8 mouse cellular contexts compared by ENCODE assay signal in the genomic region with DNA sequence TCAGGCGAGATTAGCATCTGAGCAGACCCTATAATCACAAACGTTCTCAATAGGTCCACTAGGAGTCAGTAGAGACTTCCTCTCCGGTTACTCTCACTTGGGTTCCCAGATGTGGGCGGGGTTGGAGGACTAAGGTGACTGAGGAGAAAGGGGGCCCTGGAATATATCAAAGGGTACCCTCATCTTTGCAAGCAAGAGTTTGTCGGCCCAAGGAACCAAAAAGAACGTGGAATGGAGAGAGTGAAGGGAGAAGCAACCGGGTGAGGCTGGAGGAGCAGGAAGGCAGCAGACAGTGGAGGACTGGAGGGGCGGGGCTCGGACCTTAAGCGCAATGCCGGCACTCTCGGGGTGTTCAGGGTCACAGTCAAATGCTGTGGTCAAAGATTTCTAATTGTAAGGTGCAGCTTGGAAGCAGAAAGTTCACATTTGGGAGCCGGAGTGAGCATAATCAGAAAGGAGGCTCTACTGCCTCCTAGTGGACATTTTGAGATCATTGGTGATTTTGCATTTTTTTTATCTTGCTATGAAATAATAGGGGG.
A peak's percentile ranks its signal among the peaks of the same experiment; 100 is the strongest.
DNase-seq lines count a peak whose midpoint lies in the region; ATAC-seq and TF ChIP-seq lines count a peak whose summit lies in the region.

No protein-coding gene starts in this region.

- H3K9me3 ChIP-seq in embryonic facial prominence, embryonic 15.5 days (replicated peaks) = no peaks in the 10 kb centered on the region
- H3K9me3 ChIP-seq in heart, embryonic 13.5 days = no peaks in the 10 kb centered on the region
- H3K9me3 ChIP-seq in kidney, embryonic 16.5 days (ENCODE audit: low read length) = no peaks in the 10 kb centered on the region
- no peaks in the 10 kb centered on the region for H3K9me3 ChIP-seq in liver, embryonic 11.5 days (ENCODE audit: control insufficient read depth, low read length)

- H3K9ac ChIP-seq in embryonic facial prominence, embryonic 15.5 days = peak overlapping the region; percentile 44
- peak overlapping the region; percentile 80 for H3K9ac ChIP-seq in heart, embryonic 13.5 days
- H3K9ac ChIP-seq in kidney, embryonic 16.5 days (replicated peaks; ENCODE audit: low read length) = peak overlapping the region; percentile 48
- peak overlapping the region; percentile 8; the same call in 1 of the 2 replicates for H3K9ac ChIP-seq in liver, embryonic 11.5 days (ENCODE audit: low read depth, low read length)

- DNase-seq in liver, embryonic 11.5 days (ENCODE audit: low spot score) = peak; percentile 58
- peak; percentile 57 to 75 for DNase-seq in spleen, postnatal 4 days (ENCODE audit: low spot score in 2 of 2)

- peak; percentile 80; the same call in 1 of the 2 replicates for ATAC-seq in embryonic facial prominence, embryonic 15.5 days (ENCODE audit: insufficient number of reproducible peaks, low FRiP score, low TSS enrichment, low read depth)
- ATAC-seq in heart, embryonic 13.5 days (ENCODE audit: extremely low read depth, insufficient number of reproducible peaks, low FRiP score, low TSS enrichment) = no peak
- peak; percentile 81 for ATAC-seq in kidney, embryonic 16.5 days (ENCODE audit: low FRiP score, low TSS enrichment)
- peak; percentile 77 for ATAC-seq in liver, embryonic 11.5 days (replicated peaks; ENCODE audit: low FRiP score)

- no peak overlapping the region for H3ac ChIP-seq in C2C12 (ENCODE audit: control insufficient read depth, insufficient read length, low read depth)
- H3ac ChIP-seq in myocyte (ENCODE audit: control insufficient read depth, insufficient read length) = no peak overlapping the region

- peak overlapping the region; percentile 71 for H3K27ac ChIP-seq in bone marrow macrophage, adult 2 months (ENCODE audit: insufficient read depth, low read depth, low read length)
- H3K27ac ChIP-seq in embryonic facial prominence, embryonic 15.5 days (replicated peaks) = peak overlapping the region; percentile 65; the same call in 1 of the 2 replicates
- no peak overlapping the region for H3K27ac ChIP-seq in heart, embryonic 13.5 days (replicated peaks)
- H3K27ac ChIP-seq in kidney, embryonic 16.5 days (ENCODE audit: low read length) = no peak overlapping the region
- H3K27ac ChIP-seq in liver, embryonic 11.5 days (ENCODE audit: low read depth, low read length) = no peak overlapping the region

- H3K4me1 ChIP-seq in bone marrow macrophage, adult 2 months (ENCODE audit: control insufficient read depth, insufficient read depth, low read length) = peaks cover 30% of the 10 kb centered on the region
- no peaks in the 10 kb centered on the region for H3K4me1 ChIP-seq in embryonic facial prominence, embryonic 15.5 days
- no peaks in the 10 kb centered on the region for H3K4me1 ChIP-seq in heart, embryonic 13.5 days
- H3K4me1 ChIP-seq in kidney, embryonic 16.5 days (ENCODE audit: insufficient read depth, low read length) = no peaks in the 10 kb centered on the region
- H3K4me1 ChIP-seq in liver, embryonic 11.5 days (replicated peaks; ENCODE audit: control insufficient read depth, insufficient read depth, low read length) = peaks cover 2% of the 10 kb centered on the region; the same call in 1 of the 2 replicates

- H3K4me3 ChIP-seq in C2C12 (ENCODE audit: insufficient read depth, poor library complexity, severe bottlenecking) (peak overlapping the region; percentile 23), myocyte (peak overlapping the region; percentile 21)
- H3K4me3 ChIP-seq in bone marrow macrophage, adult 2 months (ENCODE audit: insufficient read depth, low read length) = peak overlapping the region; percentile 66
- H3K4me3 ChIP-seq in embryonic facial prominence, embryonic 15.5 days (replicated peaks) = peak overlapping the region; percentile 58
- H3K4me3 ChIP-seq in heart, embryonic 13.5 days = peak overlapping the region; percentile 64
- peak overlapping the region; percentile 48 for H3K4me3 ChIP-seq in kidney, embryonic 16.5 days (ENCODE audit: low read length)
- peak overlapping the region; percentile 49 for H3K4me3 ChIP-seq in liver, embryonic 11.5 days (ENCODE audit: low read depth, low read length)

- no peaks in the 10 kb centered on the region for H3K79me3 ChIP-seq in C2C12 (ENCODE audit: low read depth)

- H3K79me2 ChIP-seq in C2C12 (ENCODE audit: control insufficient read depth, insufficient read depth) = no peaks in the 10 kb centered on the region
- H3K79me2 ChIP-seq in myocyte (ENCODE audit: control insufficient read depth, insufficient read depth) = no peaks in the 10 kb centered on the region

- H3K4me2 ChIP-seq in embryonic facial prominence, embryonic 15.5 days (replicated peaks) = peak overlapping the region; percentile 92
- peak overlapping the region; percentile 90 for H3K4me2 ChIP-seq in heart, embryonic 13.5 days
- peak overlapping the region; percentile 64 for H3K4me2 ChIP-seq in kidney, embryonic 16.5 days (replicated peaks; ENCODE audit: low read depth, low read length)
- H3K4me2 ChIP-seq in liver, embryonic 11.5 days = peak overlapping the region; percentile 84
- peak overlapping the region; percentile 92 for H3K4me2 ChIP-seq in myocyte (ENCODE audit: low read depth)

- peak; percentile 14 for TF ChIP-seq CTCF in C2C12 (IDR thresholded peaks at IDR 0.05; ENCODE audit: control insufficient read depth, insufficient read depth, insufficient read length)
- peak; percentile 61 for TF ChIP-seq CTCF in bone marrow macrophage, adult 2 months (IDR thresholded peaks at IDR 0.05; ENCODE audit: low read depth, low read length)

- TF ChIP-seq POLR2A in bone marrow macrophage, adult 2 months (IDR thresholded peaks at IDR 0.05; ENCODE audit: borderline replicate concordance, low read depth, low read length) = no peak
- no peak for TF ChIP-seq POLR2A in myocyte (IDR thresholded peaks at IDR 0.05; ENCODE audit: insufficient read length, low read depth)

- under 1% methylated on average over 13 of the region's 13 CpGs for WGBS in embryonic facial prominence, embryonic 15.5 days
- WGBS in heart, embryonic 13.5 days = under 1% methylated on average over 13 of the region's 13 CpGs
- under 1% methylated on average over 13 of the region's 13 CpGs for WGBS in kidney, embryonic 16.5 days
- 0% methylated on average over 13 of the region's 13 CpGs for WGBS in liver, embryonic 11.5 days

- H3K27me3 ChIP-seq in C2C12 (ENCODE audit: control insufficient read depth, insufficient read depth, insufficient read length) = no peaks in the 10 kb centered on the region
- H3K27me3 ChIP-seq in embryonic facial prominence, embryonic 15.5 days = no peaks in the 10 kb centered on the region
- H3K27me3 ChIP-seq in heart, embryonic 13.5 days (replicated peaks) = peaks cover 11% of the 10 kb centered on the region; the same call in 1 of the 2 replicates
- no peaks in the 10 kb centered on the region for H3K27me3 ChIP-seq in kidney, embryonic 16.5 days (ENCODE audit: insufficient read depth, low read length)
- no peaks in the 10 kb centered on the region for H3K27me3 ChIP-seq in liver, embryonic 11.5 days (replicated peaks; ENCODE audit: control insufficient read depth, insufficient read depth, low read length)
- H3K27me3 ChIP-seq in myocyte (ENCODE audit: control insufficient read depth, insufficient read depth, insufficient read length) = no peaks in the 10 kb centered on the region

- H3K36me3 ChIP-seq in C2C12 (ENCODE audit: control insufficient read depth, insufficient read depth) (no peaks in the 10 kb centered on the region), myocyte (ENCODE audit: control insufficient read depth, insufficient read depth) (no peaks in the 10 kb centered on the region)
- no peaks in the 10 kb centered on the region for H3K36me3 ChIP-seq in embryonic facial prominence, embryonic 15.5 days
- no peaks in the 10 kb centered on the region for H3K36me3 ChIP-seq in heart, embryonic 13.5 days
- H3K36me3 ChIP-seq in kidney, embryonic 16.5 days (ENCODE audit: insufficient read depth, low read length) = no peaks in the 10 kb centered on the region
- H3K36me3 ChIP-seq in liver, embryonic 11.5 days (ENCODE audit: control insufficient read depth, insufficient read depth, low read length) = no peaks in the 10 kb centered on the region

TF ChIP-seq in C2C12, 6 proteins besides CTCF, POLR2A, EP300 and RAD21:
- TF ChIP-seq USF1 (IDR thresholded peaks at IDR 0.05; ENCODE audit: low read depth) (no peak), MAX (IDR thresholded peaks at IDR 0.05) (peak; percentile 3)

TF ChIP-seq in myocyte, 11 proteins besides CTCF, POLR2A, EP300 and RAD21:
- no peak for TF ChIP-seq MAX (IDR thresholded peaks at IDR 0.05; ENCODE audit: low read depth)

Comparison
In these comparisons a context has a peak if more than half of its experiments do, and no peak if none do; other contexts are left out.
1. H3K27ac ChIP-seq: peak in bone marrow macrophage, adult 2 months (single experiment) and embryonic facial prominence, embryonic 15.5 days (single experiment); none in heart, embryonic 13.5 days (single experiment), kidney, embryonic 16.5 days (single experiment) and liver, embryonic 11.5 days (single experiment).
2. H3K9ac ChIP-seq: peak in every context shown above with its lines; median percentile 80 in heart, embryonic 13.5 days; 48 in kidney, embryonic 16.5 days; 44 in embryonic facial prominence, embryonic 15.5 days; 8 in liver, embryonic 11.5 days.
3. Peak in every context shown above with its lines, with median percentiles within 50 percentile points of each other: H3K4me3 ChIP-seq and H3K4me2 ChIP-seq.